Mouse (Mus musculus) limb, embryonic 12.5 days (tissue): Measurements from ENCODE around the gene Cd72. TPM values are rescaled to one million over a fixed set of nuclear protein-coding genes. Genes with fewer than 3 reads are reported as not detected.

Experiments used
- ATAC-seq: fragments of 200-750 bp; cut with Nextera tagmentation; 2 replicates; pipeline ENCODE4 v1.8.0; 2017; ENCODE audit warnings: low read depth, moderate TSS enrichment; ENCODE audit not compliant: insufficient number of reproducible peaks, insufficient read depth, low FRiP score, low TSS enrichment
- H3K27ac ChIP-seq: fragments of 300-500 bp; sonication (generic); 2 replicates; pipeline ENCODE4 v1.5.1; 2016; ENCODE audit warnings: mild to moderate bottlenecking, moderate library complexity
- H3K27me3 ChIP-seq: fragments of 300-500 bp; sonication (generic); 2 replicates; pipeline ENCODE4 v1.6.1; 2016; ENCODE audit warnings: mild to moderate bottlenecking, moderate library complexity
- H3K36me3 ChIP-seq: fragments of 300-500 bp; sonication (generic); 2 replicates; pipeline ENCODE4 v1.6.1; 2016; ENCODE audit warnings: mild to moderate bottlenecking, moderate library complexity
- H3K4me1 ChIP-seq: fragments of 300-500 bp; sonication (generic); replicated peaks from 2 replicates; pipeline ENCODE4 v1.6.1; 2016
- H3K4me2 ChIP-seq: fragments of 300-500 bp; sonication (generic); 2 replicates; pipeline ENCODE4 v1.6.1; 2016; ENCODE audit warnings: mild to moderate bottlenecking, moderate library complexity
- H3K4me3 ChIP-seq: fragments of 300-500 bp; sonication (generic); replicated peaks from 2 replicates; pipeline ENCODE4 v1.5.1; 2016; ENCODE audit warnings: mild to moderate bottlenecking
- H3K9ac ChIP-seq: fragments of 300-500 bp; sonication (generic); replicated peaks from 2 replicates; pipeline ENCODE4 v1.6.1; 2016; ENCODE audit warnings: mild to moderate bottlenecking, moderate library complexity
- H3K9me3 ChIP-seq: fragments of 300-500 bp; sonication (generic); 2 replicates; pipeline ENCODE4 v1.6.1; 2016; ENCODE audit warnings: mild to moderate bottlenecking, moderate library complexity
- WGBS: fragments of 180-500 bp; shearing (Covaris S2); methylation state at CpG from one replicate; pipeline ENCODE4 v1.1.7; 2016; 5-methylcytosine and 5-hydroxymethylcytosine counted together
- polyA plus RNA-seq: library from polyadenylated mRNA; unstranded; fragments of >200 nt; fragmentation: Nextera tagmentation; extraction: Ambion mirVana; gene quantifications from 2 replicates; pipeline ENCODE4 v1.2.1, GENCODE M21; 2016

Cd72 gene
- 2.7 and 3.5 TPM in 2 replicates for polyA plus RNA-seq

DNA sequence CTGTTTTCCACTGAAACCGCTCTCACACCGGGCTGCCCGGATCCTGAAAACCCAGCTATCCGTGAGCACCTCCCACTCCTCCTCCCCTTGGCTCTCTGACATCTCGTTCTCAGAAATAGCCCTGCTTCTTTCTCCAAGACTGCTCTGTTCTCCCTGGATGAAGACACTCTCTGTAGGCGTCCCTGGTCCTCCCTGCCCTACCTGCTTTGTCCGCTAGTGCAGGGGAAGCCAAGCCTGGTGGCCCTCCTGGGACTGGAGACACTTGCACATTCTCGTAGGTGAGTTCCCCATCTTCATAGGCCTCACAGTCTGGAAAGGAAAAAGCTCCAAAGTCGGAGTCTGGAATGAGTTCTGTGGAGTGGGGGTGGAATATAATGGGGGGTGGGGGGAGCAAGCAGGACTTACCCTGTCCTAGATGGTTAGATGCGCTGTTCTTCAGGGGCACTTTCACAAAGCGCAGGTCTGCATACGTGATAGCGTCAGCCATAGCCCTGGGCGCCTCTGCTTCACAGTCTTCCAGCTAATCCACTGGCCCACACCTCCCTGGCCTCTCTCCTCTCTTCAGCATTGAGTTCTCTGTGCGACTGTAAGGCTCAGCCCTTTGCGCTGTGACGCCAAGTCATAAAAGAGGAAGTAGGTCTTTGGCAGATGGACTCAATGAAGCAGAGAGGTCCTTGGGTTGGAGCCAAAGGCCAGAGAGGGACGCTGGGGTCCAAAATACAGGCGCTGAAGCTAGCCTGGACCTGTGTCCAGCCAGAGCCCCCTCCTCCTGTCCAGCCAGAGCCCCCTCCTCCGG lies at the start of gene Cd72:
TSS of gene Cd72 (minus strand) at position 588 of the 796 bp plus-strand sequence.
- peaks cover 43% of the 10 kb centered on the region for H3K27me3 ChIP-seq
- WGBS, result 28% methylated on average over 20 of the region's 20 CpGs
- no peak for ATAC-seq
- H3K9ac ChIP-seq, result peak within 1 kb of the TSS; percentile 45
- no peak within 1 kb of the TSS for H3K27ac ChIP-seq
- no peaks in the 10 kb centered on the region for H3K36me3 ChIP-seq
- H3K9me3 ChIP-seq, result no peaks in the 10 kb centered on the region
- peak within 1 kb of the TSS; percentile 55 for H3K4me2 ChIP-seq
- H3K4me3 ChIP-seq, result peak within 1 kb of the TSS; percentile 30
- H3K4me1 ChIP-seq, result peaks cover 23% of the 10 kb centered on the region; the same call in 1 of the 2 replicates

DNA sequence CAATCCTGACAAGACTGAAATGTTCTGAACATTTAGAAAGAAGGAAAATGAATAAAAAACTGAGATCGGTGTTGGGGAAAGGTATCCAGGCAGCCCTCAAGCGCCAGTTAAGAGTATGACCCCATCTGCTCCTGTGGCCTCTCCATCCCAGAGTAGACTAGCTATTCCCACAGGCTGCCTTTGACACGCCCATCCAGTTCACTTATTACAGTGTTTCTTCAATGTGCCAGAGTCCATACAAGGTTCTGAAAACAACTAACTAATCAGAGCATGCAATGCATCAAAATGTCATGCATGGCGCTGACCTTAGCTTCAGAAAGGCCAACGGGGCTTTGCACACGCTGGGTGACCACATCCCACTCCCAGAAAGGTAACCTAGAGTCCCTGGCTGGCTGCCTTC lies 49.1 kb upstream of the Cd72 start:
- Histone ChIP-seq H3K4me2 (no peak overlapping the region), H3K4me3 (no peak overlapping the region), H3K4me1 (peaks cover 19% of the 10 kb centered on the region), H3K9ac (no peak overlapping the region), H3K36me3 (no peaks in the 10 kb centered on the region), H3K27me3 (peaks cover 17% of the 10 kb centered on the region), H3K27ac (no peak overlapping the region), H3K9me3 (no peaks in the 10 kb centered on the region)
- no peak for ATAC-seq
- WGBS, result 80% methylated on average over 6 of the region's 6 CpGs

DNA sequence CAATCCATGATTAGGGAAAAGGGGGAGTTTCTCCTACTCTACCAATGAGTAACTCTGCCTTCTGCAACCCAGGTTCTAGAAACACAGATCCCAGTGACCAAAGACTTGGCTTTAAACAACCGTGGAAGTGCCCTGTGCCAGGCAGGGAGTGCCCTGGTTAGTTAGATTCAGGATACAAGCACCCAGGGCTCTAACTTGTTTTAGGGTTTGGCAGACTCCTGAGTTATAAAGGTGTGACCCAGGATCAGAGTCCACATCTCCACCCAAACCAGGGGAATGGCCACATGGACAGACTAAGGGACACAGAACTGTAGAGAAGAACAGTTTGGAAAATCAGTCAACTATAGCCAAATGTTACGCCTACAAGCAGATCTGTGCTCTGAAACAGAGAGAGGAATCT lies 48.6 kb upstream of the Cd72 start:
- no peak for ATAC-seq
- Histone ChIP-seq H3K9ac (no peak overlapping the region), H3K36me3 (peaks cover 1% of the 10 kb centered on the region; the same call in 1 of the 2 replicates), H3K4me3 (no peak overlapping the region), H3K4me2 (no peak overlapping the region), H3K4me1 (peaks cover 21% of the 10 kb centered on the region), H3K9me3 (no peaks in the 10 kb centered on the region), H3K27me3 (peaks cover 17% of the 10 kb centered on the region), H3K27ac (no peak overlapping the region)
- WGBS, result 79% methylated on average over 2 of the region's 2 CpGs

DNA sequence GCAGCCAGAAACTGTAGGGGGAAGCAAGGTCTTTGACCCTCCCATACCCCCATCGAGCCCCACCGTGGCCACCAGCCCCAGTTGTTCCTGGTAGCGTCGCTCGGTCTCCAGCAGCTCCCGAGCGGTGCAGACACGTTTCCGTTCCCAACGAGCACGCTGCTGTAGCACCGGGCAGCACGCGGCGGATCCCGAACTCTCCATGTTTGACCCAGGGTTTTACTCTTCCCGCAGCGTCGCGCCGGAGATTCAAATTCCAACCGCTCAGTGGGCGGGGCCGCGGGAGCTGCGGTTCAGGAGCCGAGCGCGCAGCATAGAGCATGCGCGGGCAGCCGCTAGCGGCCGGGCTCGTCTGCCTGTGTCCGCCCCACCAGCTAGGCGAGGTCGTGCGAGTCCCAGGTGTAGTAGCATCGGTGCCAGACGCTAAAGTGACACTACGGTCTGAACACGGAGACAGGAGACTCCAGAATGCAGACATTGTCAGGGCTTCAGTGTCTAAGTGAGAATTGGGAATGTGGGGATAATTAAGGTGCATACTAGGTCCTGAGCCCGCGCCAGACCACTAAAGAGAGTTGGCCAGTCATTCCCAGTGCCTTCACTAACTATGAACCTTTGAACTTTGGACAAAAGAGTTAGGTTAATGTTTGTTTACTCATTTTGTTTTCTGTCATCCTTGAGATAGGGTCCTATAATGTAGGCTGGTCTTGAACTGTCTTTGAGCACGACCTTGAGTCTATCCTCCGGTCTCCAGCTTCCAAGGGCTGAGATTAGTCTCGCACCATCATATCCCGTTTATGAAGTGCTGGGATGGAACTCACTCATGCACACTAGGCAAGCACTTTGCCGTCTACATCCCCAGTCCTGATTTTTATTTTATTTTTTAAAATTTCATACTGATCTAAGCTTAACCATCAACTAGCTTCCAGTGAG lies 45.2 kb upstream of the Cd72 start, which contains the start of gene Arhgef39:
TSS of gene Arhgef39 (minus strand) at position 289 of the 927 bp plus-strand sequence.
- Histone ChIP-seq H3K4me1 (peaks cover 26% of the 10 kb centered on the region), H3K27me3 (no peaks in the 10 kb centered on the region), H3K4me2 (peak within 1 kb of the TSS; percentile 73), H3K9me3 (no peaks in the 10 kb centered on the region), H3K4me3 (peak within 1 kb of the TSS; percentile 63), H3K27ac (peak within 1 kb of the TSS; percentile 56; the same call in 1 of the 2 replicates), H3K36me3 (peaks cover 31% of the 10 kb centered on the region), H3K9ac (peak within 1 kb of the TSS; percentile 63)
- ATAC-seq, result peak; percentile 78
- 8% methylated on average over 50 of the region's 50 CpGs for WGBS

DNA sequence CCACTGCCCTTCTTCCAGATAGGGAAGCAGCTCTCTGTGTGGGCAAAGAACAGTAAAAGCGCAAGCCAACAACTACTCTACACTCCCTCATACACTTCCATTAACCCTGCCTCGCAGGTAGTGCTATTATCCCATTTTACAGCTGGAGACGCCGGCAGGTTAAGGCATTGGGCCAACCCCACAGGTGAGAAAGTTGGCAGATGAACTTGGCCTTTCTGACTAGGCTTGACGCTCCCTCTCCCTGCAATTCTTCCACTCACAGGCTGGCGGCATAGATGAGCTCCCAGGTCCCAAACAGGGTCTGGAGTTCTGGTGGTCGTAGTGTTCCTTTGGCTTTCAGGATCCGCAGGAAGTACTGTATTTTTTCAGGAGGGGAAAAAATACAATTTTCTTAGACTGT lies 44.6 kb upstream of the Cd72 start:
- Histone ChIP-seq H3K27ac (peak overlapping the region; percentile 56; the same call in 1 of the 2 replicates), H3K9ac (peak overlapping the region; percentile 63), H3K36me3 (peaks cover 31% of the 10 kb centered on the region), H3K4me2 (peak overlapping the region; percentile 73), H3K4me3 (peak overlapping the region; percentile 63), H3K9me3 (no peaks in the 10 kb centered on the region), H3K4me1 (peaks cover 31% of the 10 kb centered on the region), H3K27me3 (no peaks in the 10 kb centered on the region)
- 14% methylated on average over 8 of the region's 8 CpGs for WGBS
- no peak for ATAC-seq

DNA sequence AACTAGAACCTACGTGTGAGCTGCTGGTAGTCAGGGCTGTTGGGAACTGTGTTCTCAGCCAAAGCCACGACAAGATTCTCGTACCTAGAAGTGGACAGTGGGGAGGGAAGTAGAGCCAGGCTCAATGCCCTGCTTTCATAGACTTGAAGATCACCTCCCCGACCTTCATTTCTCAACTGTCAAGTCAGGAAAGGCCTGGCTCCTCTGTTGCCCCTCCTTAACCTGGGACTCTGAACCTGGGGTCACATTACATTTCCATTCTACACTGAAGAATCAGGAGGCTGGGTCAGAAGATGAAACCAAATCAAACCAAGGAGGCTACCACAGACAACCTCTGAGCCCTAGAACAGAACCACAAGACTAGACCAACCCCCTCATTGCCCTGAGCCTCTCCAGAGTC lies 43.5 kb upstream of the Cd72 start:
- no peak for ATAC-seq
- peaks cover 33% of the 10 kb centered on the region for H3K4me1 ChIP-seq
- 0 out of 2 replicates have a peak overlapping the region, but pooled peaks have one; percentile 45 for H3K27ac ChIP-seq

DNA sequence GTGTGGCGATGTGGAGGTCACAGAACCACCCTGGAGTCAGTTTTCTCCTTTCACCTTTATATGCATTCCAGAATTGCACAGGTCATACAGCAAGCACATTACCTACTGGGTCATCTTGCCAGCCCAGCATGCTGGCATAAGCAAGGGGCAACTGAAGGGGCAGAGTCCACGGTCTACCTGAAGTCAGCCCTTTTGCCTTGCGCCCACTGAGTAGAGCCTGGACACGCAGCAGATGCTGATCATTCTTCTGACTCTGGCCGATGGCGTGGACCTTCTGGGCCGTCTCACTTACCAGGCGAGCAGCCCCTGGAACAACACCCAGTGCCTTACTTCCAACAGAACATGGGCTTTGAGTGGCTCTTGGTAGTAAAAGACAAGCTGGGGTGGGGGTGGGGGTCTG lies 43.0 kb upstream of the Cd72 start:
- WGBS, result 94% methylated on average over 8 of the region's 8 CpGs
- H3K4me3 ChIP-seq, result 0 out of 2 replicates have a peak overlapping the region, but pooled peaks have one; percentile 63
- H3K27me3 ChIP-seq, result no peaks in the 10 kb centered on the region
- H3K9me3 ChIP-seq, result no peaks in the 10 kb centered on the region
- H3K9ac ChIP-seq, result no peak overlapping the region
- no peak overlapping the region for H3K27ac ChIP-seq
- ATAC-seq, result no peak
- H3K4me2 ChIP-seq, result peak overlapping the region; percentile 73
- H3K36me3 ChIP-seq, result peaks cover 31% of the 10 kb centered on the region
- peaks cover 33% of the 10 kb centered on the region for H3K4me1 ChIP-seq

More for the DNA sequence above, 43.5 kb upstream of the Cd72 start:
- peak overlapping the region; percentile 63 for H3K4me3 ChIP-seq
- peak overlapping the region; percentile 73 for H3K4me2 ChIP-seq
- H3K36me3 ChIP-seq, result peaks cover 31% of the 10 kb centered on the region
- peak overlapping the region; percentile 47 for H3K9ac ChIP-seq
- H3K9me3 ChIP-seq, result no peaks in the 10 kb centered on the region
- WGBS, result 75% methylated on average over 4 of the region's 4 CpGs
- no peaks in the 10 kb centered on the region for H3K27me3 ChIP-seq

DNA sequence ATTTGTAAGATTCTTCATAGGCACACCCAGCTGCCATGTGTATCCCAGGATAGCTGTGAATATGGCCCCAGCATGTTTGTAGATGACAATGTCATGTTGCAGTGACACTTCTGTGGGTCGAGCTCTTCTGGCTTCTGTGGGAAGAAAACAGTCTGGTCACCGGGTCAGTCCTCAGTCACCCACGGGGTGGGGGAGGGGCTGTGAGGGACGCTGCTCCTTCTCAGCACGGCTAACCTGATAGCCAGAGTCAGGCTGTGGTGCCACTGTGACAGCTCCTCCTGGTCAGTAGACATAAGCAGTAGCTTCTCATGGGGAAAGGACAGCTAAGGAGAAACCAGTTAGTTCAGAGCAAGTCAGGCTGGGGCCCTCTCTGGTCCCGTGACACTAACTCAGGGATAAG lies 42.2 kb upstream of the Cd72 start:
- ATAC-seq, result no peak
- Histone ChIP-seq H3K27ac (no peak overlapping the region), H3K27me3 (no peaks in the 10 kb centered on the region), H3K4me3 (no peak overlapping the region), H3K4me1 (peaks cover 33% of the 10 kb centered on the region), H3K36me3 (peaks cover 31% of the 10 kb centered on the region), H3K4me2 (no peak overlapping the region), H3K9me3 (no peaks in the 10 kb centered on the region), H3K9ac (no peak overlapping the region)
- 68% methylated on average over 6 of the region's 6 CpGs for WGBS

DNA sequence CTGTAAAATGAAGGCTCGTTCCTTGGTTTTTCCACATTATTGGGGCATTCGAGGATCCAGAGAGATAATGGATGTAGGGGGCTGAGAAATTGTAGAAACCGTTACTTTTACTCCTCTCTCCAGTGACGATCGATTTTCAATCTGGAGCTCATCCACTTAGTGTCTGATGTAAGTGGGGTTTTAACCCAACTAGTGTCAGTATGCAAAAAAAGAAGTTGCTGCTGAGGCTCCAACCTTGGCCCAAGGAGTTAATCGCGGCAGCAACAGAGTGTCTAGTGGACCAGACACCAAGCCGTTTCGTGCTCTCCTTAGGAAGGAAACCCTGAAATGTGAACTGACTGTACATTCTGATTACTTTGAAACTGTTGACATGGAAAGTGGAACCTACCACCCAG lies 39.4 kb upstream of the Cd72 start:
- peak overlapping the region; percentile 62 for H3K4me3 ChIP-seq
- peaks cover 31% of the 10 kb centered on the region for H3K36me3 ChIP-seq
- H3K9ac ChIP-seq, result peak overlapping the region; percentile 82
- WGBS, result 4% methylated on average over 9 of the region's 9 CpGs
- ATAC-seq, result no peak
- H3K9me3 ChIP-seq, result peaks cover 3% of the 10 kb centered on the region; the same call in 1 of the 2 replicates
- peak overlapping the region; percentile 94 for H3K27ac ChIP-seq
- no peaks in the 10 kb centered on the region for H3K27me3 ChIP-seq
- H3K4me1 ChIP-seq, result peaks cover 29% of the 10 kb centered on the region
- peak overlapping the region; percentile 56 for H3K4me2 ChIP-seq

DNA sequence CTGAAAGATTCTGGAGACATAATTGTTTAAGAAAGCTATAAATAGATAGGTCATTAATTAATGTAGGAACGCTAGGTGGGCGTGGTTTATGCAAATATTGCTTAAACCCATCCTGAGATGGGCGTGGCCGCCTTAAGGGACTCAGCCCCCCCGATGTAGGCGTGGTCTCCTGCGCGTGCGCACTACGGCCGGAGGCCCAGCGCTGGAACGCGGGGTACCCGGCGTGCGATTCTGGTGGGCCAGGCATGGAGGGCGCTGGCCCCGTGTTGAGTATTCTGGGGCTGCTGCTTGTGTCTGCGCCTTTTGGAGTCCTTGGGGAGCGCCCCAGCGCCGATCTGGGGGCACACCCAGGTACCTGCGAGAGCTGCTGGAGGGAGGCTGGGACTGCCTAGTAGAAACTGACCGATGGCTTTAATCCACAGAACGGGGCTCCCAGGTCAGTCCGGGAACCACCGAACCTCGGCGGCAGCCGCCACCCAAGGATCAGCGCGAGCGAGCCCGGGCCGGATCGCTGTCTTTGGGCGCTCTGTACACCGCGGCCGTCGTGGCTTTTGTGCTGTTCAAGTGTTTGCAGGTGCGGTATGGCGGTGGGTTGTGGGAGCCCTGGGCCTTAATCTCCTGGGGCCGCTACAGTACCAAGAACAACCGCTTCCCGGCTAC lies 38.9 kb upstream of the Cd72 start:
- WGBS, result under 1% methylated on average over 47 of the region's 47 CpGs
- H3K9me3 ChIP-seq, result peaks cover 3% of the 10 kb centered on the region; the same call in 1 of the 2 replicates
- H3K36me3 ChIP-seq, result peaks cover 31% of the 10 kb centered on the region
- H3K27me3 ChIP-seq, result no peaks in the 10 kb centered on the region
- H3K27ac ChIP-seq, result peak overlapping the region; percentile 94
- peak overlapping the region; percentile 62 for H3K4me3 ChIP-seq
- H3K4me2 ChIP-seq, result peak overlapping the region; percentile 56
- ATAC-seq, result peak; percentile 87
- peaks cover 24% of the 10 kb centered on the region for H3K4me1 ChIP-seq
- peak overlapping the region; percentile 82 for H3K9ac ChIP-seq
